In genomic region chr2:58794489-58794888, GRCm38 (mm10) we compare ENCODE assay signal across 20 mouse cellular contexts.
DNase-seq lines count a peak whose midpoint lies in the region; ATAC-seq and TF ChIP-seq lines count a peak whose summit lies in the region.
"Had no signal": no experiment of that assay in that cellular context is flagged by ENCODE, and none has a peak within 500 bp of the region (broad histone marks: within the 10 kb centered on the region; RNA-seq: fewer than 3 reads in every experiment).

No protein-coding gene starts in this region.

- WGBS in forebrain, embryonic 14.5 days = 71% methylated on average over 15 of the region's 15 CpGs
- 90% methylated on average over 15 of the region's 15 CpGs for WGBS in forebrain, embryonic 10.5 days
- WGBS in liver, postnatal 0 days (ENCODE audit: insufficient replicate concordance) = 56% methylated on average over 15 of the region's 15 CpGs
- 46% methylated on average over 15 of the region's 15 CpGs for WGBS in stomach, postnatal 0 days

- H3K36me3 ChIP-seq in forebrain, embryonic 14.5 days (ENCODE audit: control insufficient read depth, insufficient read depth, low read length) = no peaks in the 10 kb centered on the region
- H3K36me3 ChIP-seq in forebrain, embryonic 10.5 days (replicated peaks) = no peaks in the 10 kb centered on the region
- H3K36me3 ChIP-seq in liver, postnatal 0 days (replicated peaks; ENCODE audit: insufficient read depth, low read length) = no peaks in the 10 kb centered on the region
- no peaks in the 10 kb centered on the region for H3K36me3 ChIP-seq in stomach, postnatal 0 days (ENCODE audit: control insufficient read depth, insufficient read depth, low read length)
- H3K36me3 ChIP-seq: hindbrain, embryonic 12.5 days; limb, embryonic 13.5 days; lung, embryonic 15.5 days; neural tube, embryonic 15.5 days had no signal

- ATAC-seq in forebrain, embryonic 14.5 days = no peak
- peak; percentile 79 for ATAC-seq in liver, postnatal 0 days
- 0 out of 2 replicates have a peak, but pooled peaks have one; percentile 51 for ATAC-seq in stomach, postnatal 0 days (ENCODE audit: low FRiP score, low TSS enrichment)

- H3K27me3 ChIP-seq in forebrain, embryonic 14.5 days (replicated peaks; ENCODE audit: control insufficient read depth, insufficient read depth, low read length) = no peaks in the 10 kb centered on the region
- no peaks in the 10 kb centered on the region for H3K27me3 ChIP-seq in forebrain, embryonic 10.5 days (ENCODE audit: poor library complexity, severe bottlenecking)
- no peaks in the 10 kb centered on the region for H3K27me3 ChIP-seq in liver, postnatal 0 days (ENCODE audit: insufficient read depth, low read length)
- no peaks in the 10 kb centered on the region for H3K27me3 ChIP-seq in stomach, postnatal 0 days (ENCODE audit: control insufficient read depth, insufficient read depth, low read length)
- H3K27me3 ChIP-seq: hindbrain, embryonic 12.5 days; limb, embryonic 13.5 days; lung, embryonic 15.5 days; neural tube, embryonic 15.5 days had no signal

- no peaks in the 10 kb centered on the region for H3K9me3 ChIP-seq in forebrain, embryonic 14.5 days (replicated peaks; ENCODE audit: control insufficient read depth, low read length)
- no peaks in the 10 kb centered on the region for H3K9me3 ChIP-seq in forebrain, embryonic 10.5 days
- H3K9me3 ChIP-seq in liver, postnatal 0 days (ENCODE audit: low read length) = no peaks in the 10 kb centered on the region
- H3K9me3 ChIP-seq in stomach, postnatal 0 days (ENCODE audit: control insufficient read depth, low read length) = no peaks in the 10 kb centered on the region
- H3K9me3 ChIP-seq: hindbrain, embryonic 12.5 days; limb, embryonic 13.5 days; lung, embryonic 15.5 days; neural tube, embryonic 15.5 days had no signal

- H3K4me1 ChIP-seq in forebrain, embryonic 14.5 days (ENCODE audit: control insufficient read depth, insufficient read depth, low read length) = no peaks in the 10 kb centered on the region
- H3K4me1 ChIP-seq in forebrain, embryonic 10.5 days = peaks cover 14% of the 10 kb centered on the region
- no peaks in the 10 kb centered on the region for H3K4me1 ChIP-seq in liver, postnatal 0 days (ENCODE audit: insufficient read depth)
- H3K4me1 ChIP-seq in stomach, postnatal 0 days (replicated peaks; ENCODE audit: control insufficient read depth, insufficient read depth) = no peaks in the 10 kb centered on the region
- H3K4me1 ChIP-seq: neural tube, embryonic 15.5 days had no signal

- no peak for TF ChIP-seq CTCF in liver, postnatal 0 days (IDR thresholded peaks at IDR 0.05; ENCODE audit: low read depth)
- no peak for TF ChIP-seq CTCF in stomach, postnatal 0 days (IDR thresholded peaks at IDR 0.05; ENCODE audit: low read depth)

- H3K4me3 ChIP-seq in forebrain, embryonic 14.5 days (ENCODE audit: low read depth, low read length) = no peak overlapping the region
- H3K4me3 ChIP-seq in forebrain, embryonic 10.5 days = no peak overlapping the region
- no peak overlapping the region for H3K4me3 ChIP-seq in liver, postnatal 0 days (ENCODE audit: low read depth, low read length)
- H3K4me3 ChIP-seq in stomach, postnatal 0 days (ENCODE audit: low read depth, low read length) = no peak overlapping the region
- H3K4me3 ChIP-seq: hindbrain, embryonic 12.5 days; limb, embryonic 13.5 days; lung, embryonic 15.5 days; neural tube, embryonic 15.5 days had no signal

- DNase-seq in forebrain, embryonic 14.5 days (ENCODE audit: low spot score) = peak; percentile 14
- DNase-seq in forebrain, embryonic 10.5 days (ENCODE audit: extremely low spot score, low spot score) = no peak
- peak; percentile 46 for DNase-seq in liver, postnatal 0 days
- DNase-seq in liver = no peak
- DNase-seq in retina, postnatal 1 day = peak; percentile 19
- no peak for DNase-seq in retina, embryonic 14.5 days (ENCODE audit: low spot score)
- DNase-seq in stomach, postnatal 0 days (ENCODE audit: low spot score) = peak; percentile 57
- no peak for DNase-seq in thymus, postnatal 4 days
- DNase-seq: adrenal gland, postnatal 25 days; cerebellum, adult 9-11 months; gastrocnemius, postnatal 10 days; heart, adult 18-20 months; kidney, adult 18-20 months; kidney, postnatal 4 days; layer of hippocampus, adult 9-11 months; thymus, postnatal 25 days had no signal

- H3K27ac ChIP-seq in forebrain, embryonic 14.5 days (ENCODE audit: low read depth, low read length) = no peak overlapping the region
- H3K27ac ChIP-seq in forebrain, embryonic 10.5 days = no peak overlapping the region
- no peak overlapping the region for H3K27ac ChIP-seq in liver, postnatal 0 days (ENCODE audit: low read depth)
- H3K27ac ChIP-seq in stomach, postnatal 0 days (replicated peaks) = no peak overlapping the region
- H3K27ac ChIP-seq: hindbrain, embryonic 12.5 days; limb, embryonic 13.5 days; lung, embryonic 15.5 days; neural tube, embryonic 15.5 days had no signal

- H3K9ac ChIP-seq in forebrain, embryonic 14.5 days (ENCODE audit: low read length) = no peak overlapping the region
- no peak overlapping the region for H3K9ac ChIP-seq in liver, postnatal 0 days (replicated peaks)
- no peak overlapping the region for H3K9ac ChIP-seq in stomach, postnatal 0 days (ENCODE audit: low read length)
- H3K9ac ChIP-seq: hindbrain, embryonic 12.5 days; limb, embryonic 13.5 days; lung, embryonic 15.5 days; neural tube, embryonic 15.5 days had no signal

- no peak overlapping the region for H3K4me2 ChIP-seq in forebrain, embryonic 14.5 days (ENCODE audit: low read length)
- no peak overlapping the region for H3K4me2 ChIP-seq in liver, postnatal 0 days (ENCODE audit: low read depth, low read length)
- H3K4me2 ChIP-seq in stomach, postnatal 0 days (replicated peaks; ENCODE audit: low read depth) = no peak overlapping the region
- H3K4me2 ChIP-seq: hindbrain, embryonic 12.5 days; limb, embryonic 13.5 days; lung, embryonic 15.5 days; neural tube, embryonic 15.5 days had no signal

- TF ChIP-seq EP300 in liver, postnatal 0 days (IDR thresholded peaks at IDR 0.05; ENCODE audit: low read depth) = no peak
- no peak for TF ChIP-seq EP300 in stomach, postnatal 0 days (optimal IDR thresholded peaks at IDR 0.05)

Comparison
In these comparisons a context has a peak if more than half of its experiments do, and no peak if none do; other contexts are left out.
1. DNase-seq: peak in forebrain, embryonic 14.5 days (single experiment), liver, postnatal 0 days (single experiment), retina, postnatal 1 day (single experiment) and stomach, postnatal 0 days (single experiment); none in forebrain, embryonic 10.5 days (single experiment), liver (single experiment), retina, embryonic 14.5 days (single experiment) and thymus, postnatal 4 days (single experiment).